Mouse (Mus musculus) liver, embryonic 14.5 days (tissue): ENCODE measurements at regions not wholly inside any gene's neighbourhood (a gene's known extent, or its start where the extent isn't known, plus 50 kb on each side); places are given as distances from the start of the nearest gene placed in this dataset.

ENCODE experiments used
- ATAC-seq: fragments of 200-750 bp; cut with Nextera tagmentation; 2 replicates; pipeline ENCODE4 v1.8.0; 2017; ENCODE audit warnings: moderate number of reproducible peaks, mild to moderate bottlenecking, moderate library complexity; ENCODE audit not compliant: insufficient read depth
- DNase-seq, 3 experiments: peaks; one replicate each; pipeline ENCODE4 v3.0.0-alpha.2; 2012 to 2013; ENCODE audit warnings: low read depth in 3 of 3, low spot score in 3 of 3
- H3K27ac ChIP-seq: fragments of 300-500 bp; sonication (generic); 2 replicates; pipeline ENCODE4 v1.5.1; 2014; ENCODE audit warnings: moderate library complexity, mild to moderate bottlenecking, control low read depth, inconsistent platforms
- H3K27me3 ChIP-seq: fragments of 300-500 bp; sonication (generic); 2 replicates; pipeline ENCODE4 v1.6.1; 2014; ENCODE audit warnings: mild to moderate bottlenecking, low read length, moderate library complexity; ENCODE audit not compliant: control insufficient read depth, insufficient read depth
- H3K36me3 ChIP-seq: fragments of 300-500 bp; sonication (generic); replicated peaks from 2 replicates; pipeline ENCODE4 v1.6.1; 2014; ENCODE audit warnings: low read depth; ENCODE audit not compliant: control insufficient read depth, insufficient read depth
- H3K4me1 ChIP-seq, 2 experiments: fragments of 200-500 bp in 1 of 2; fragments of 300-500 bp in 1 of 2; sonication (generic) in 1 of 2; replicated peaks; 2 replicates each; pipeline ENCODE4 v1.6.1; 2012 to 2014; ENCODE audit warnings: antibody characterized with exemption in 1 of 2, inconsistent platforms in 1 of 2, low read length in 1 of 2; ENCODE audit not compliant: control insufficient read depth in 2 of 2, insufficient read depth in 2 of 2
- H3K4me2 ChIP-seq: fragments of 300-500 bp; sonication (generic); 2 replicates; pipeline ENCODE4 v1.6.1; 2014; ENCODE audit warnings: low read depth, mild to moderate bottlenecking, control low read depth, moderate library complexity
- H3K4me3 ChIP-seq, 2 experiments: fragments of 200-500 bp in 1 of 2; fragments of 300-500 bp in 1 of 2; sonication (generic) in 1 of 2; 2 replicates each; pipeline ENCODE4 v1.5.1; 2012 to 2014; ENCODE audit warnings: low read depth in 2 of 2, low read length in 2 of 2, mild to moderate bottlenecking in 2 of 2, control low read depth in 1 of 2, inconsistent platforms in 1 of 2, moderate library complexity in 1 of 2; ENCODE audit not compliant: insufficient read depth in 1 of 2
- H3K9ac ChIP-seq: fragments of 300-500 bp; sonication (generic); replicated peaks from 2 replicates; pipeline ENCODE4 v1.6.1; 2014; ENCODE audit warnings: mild to moderate bottlenecking, control low read depth, moderate library complexity
- H3K9me3 ChIP-seq: fragments of 300-500 bp; sonication (generic); 2 replicates; pipeline ENCODE4 v1.6.1; 2016; ENCODE audit warnings: low read length, mixed read lengths; ENCODE audit not compliant: control insufficient read depth
- CTCF ChIP-seq: IDR thresholded peaks from 2 replicates; pipeline ENCODE4 v1.5.1; 2016; ENCODE audit warnings: antibody characterized with exemption, low read depth, control low read depth
- EP300 ChIP-seq: IDR thresholded peaks from 2 replicates; pipeline ENCODE4 v1.6.1; 2016; ENCODE audit warnings: antibody characterized with exemption, low read depth
- WGBS: fragments of 180-500 bp; shearing (Covaris S2); extraction: QIAGEN DNeasy Blood & Tissue Kit; methylation state at CpG from one replicate; pipeline ENCODE4 v1.1.7; 2014; ENCODE audit not compliant: insufficient replicate concordance; 5-methylcytosine and 5-hydroxymethylcytosine counted together

GRCm38 (mm10) chr14:25334186-25334585 is 124.8 kb upstream of the Zmiz1 start:
- Histone ChIP-seq H3K27ac (no peak overlapping the region), H3K27me3 (no peaks in the 10 kb centered on the region), H3K36me3 (no peaks in the 10 kb centered on the region), H3K4me3 (no peak overlapping the region), H3K9ac (no peak overlapping the region), H3K9me3 (no peaks in the 10 kb centered on the region), H3K4me2 (no peak overlapping the region), H3K4me1 (no peaks in the 10 kb centered on the region)
- 55% methylated on average over 2 of the region's 2 CpGs for WGBS
- no peak for TF ChIP-seq CTCF
- TF ChIP-seq EP300 = no peak
- no peak for ATAC-seq
- no peak for DNase-seq

DNA sequence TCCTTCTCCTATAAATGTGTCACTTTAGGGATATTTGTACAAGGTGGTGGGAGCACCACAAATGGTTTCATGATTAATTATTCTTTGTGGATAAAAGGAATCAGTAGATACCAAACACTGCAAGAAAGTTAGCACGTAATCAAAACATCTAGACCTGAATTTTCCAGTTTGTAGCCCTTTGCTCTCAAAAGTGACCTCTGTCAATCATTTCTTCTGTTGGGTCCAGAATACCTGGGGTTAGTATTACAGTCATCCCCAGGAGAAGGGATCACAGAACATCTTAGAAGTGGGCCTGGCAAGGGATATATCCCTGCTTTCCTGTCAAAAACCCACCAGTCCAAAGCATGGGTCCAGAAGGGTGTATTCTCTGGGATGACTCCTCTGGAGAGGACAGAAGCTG is 122.1 kb upstream of the Zmiz1 start:
- Histone ChIP-seq H3K9ac (no peak overlapping the region), H3K9me3 (no peaks in the 10 kb centered on the region), H3K4me3 (no peak overlapping the region), H3K4me1 (no peaks in the 10 kb centered on the region), H3K36me3 (no peaks in the 10 kb centered on the region), H3K27ac (no peak overlapping the region), H3K27me3 (no peaks in the 10 kb centered on the region), H3K4me2 (no peak overlapping the region)
- WGBS = 61% methylated on average over 1 of the region's 1 CpGs
- TF ChIP-seq CTCF (no peak), EP300 (no peak)
- DNase-seq = no peak
- no peak for ATAC-seq

GRCm38 (mm10) chr14:25338404-25339051 is 120.5 kb upstream of the Zmiz1 start:
- WGBS = 61% methylated on average over 9 of the region's 9 CpGs
- no peak overlapping the region for H3K4me3 ChIP-seq
- H3K36me3 ChIP-seq = no peaks in the 10 kb centered on the region
- DNase-seq = no peak
- no peaks in the 10 kb centered on the region for H3K27me3 ChIP-seq
- H3K9ac ChIP-seq = no peak overlapping the region
- H3K4me1 ChIP-seq = 0 out of 4 replicates have a peak, but pooled peaks cover 0 to 4% of the 10 kb centered on the region in 2 experiments
- H3K4me2 ChIP-seq = no peak overlapping the region
- no peak overlapping the region for H3K27ac ChIP-seq
- H3K9me3 ChIP-seq = no peaks in the 10 kb centered on the region
- no peak for ATAC-seq
- no peak for TF ChIP-seq CTCF

DNA sequence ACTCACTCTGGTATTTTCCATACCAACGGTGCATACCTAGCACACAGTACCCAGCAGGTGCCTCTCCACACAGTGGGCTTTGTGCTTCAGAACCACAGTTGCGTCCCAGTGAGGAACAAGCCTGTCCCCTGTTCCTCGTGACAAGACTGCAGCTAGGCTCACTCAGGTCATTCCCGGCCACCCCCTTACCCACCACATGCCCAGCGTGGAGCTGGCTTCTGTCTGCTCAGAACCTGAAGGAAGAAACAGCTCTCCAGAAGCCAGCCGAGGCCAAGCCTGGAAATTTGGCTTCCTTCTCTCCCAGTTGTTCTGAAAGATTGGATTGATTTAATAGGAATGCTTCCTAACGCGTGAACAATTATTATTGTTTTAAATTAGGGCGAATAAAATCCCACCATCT is 118.1 kb upstream of the Zmiz1 start:
- no peak overlapping the region for H3K9ac ChIP-seq
- no peak overlapping the region for H3K4me2 ChIP-seq
- no peaks in the 10 kb centered on the region for H3K36me3 ChIP-seq
- no peak overlapping the region for H3K4me3 ChIP-seq
- DNase-seq (no peak), ATAC-seq (no peak)
- H3K27me3 ChIP-seq = no peaks in the 10 kb centered on the region
- 0 out of 4 replicates have a peak, but pooled peaks cover 0 to 4% of the 10 kb centered on the region in 2 experiments for H3K4me1 ChIP-seq
- 70% methylated on average over 9 of the region's 9 CpGs for WGBS
- no peak overlapping the region for H3K27ac ChIP-seq
- no peak for TF ChIP-seq CTCF
- TF ChIP-seq EP300 = no peak
- no peaks in the 10 kb centered on the region for H3K9me3 ChIP-seq

DNA sequence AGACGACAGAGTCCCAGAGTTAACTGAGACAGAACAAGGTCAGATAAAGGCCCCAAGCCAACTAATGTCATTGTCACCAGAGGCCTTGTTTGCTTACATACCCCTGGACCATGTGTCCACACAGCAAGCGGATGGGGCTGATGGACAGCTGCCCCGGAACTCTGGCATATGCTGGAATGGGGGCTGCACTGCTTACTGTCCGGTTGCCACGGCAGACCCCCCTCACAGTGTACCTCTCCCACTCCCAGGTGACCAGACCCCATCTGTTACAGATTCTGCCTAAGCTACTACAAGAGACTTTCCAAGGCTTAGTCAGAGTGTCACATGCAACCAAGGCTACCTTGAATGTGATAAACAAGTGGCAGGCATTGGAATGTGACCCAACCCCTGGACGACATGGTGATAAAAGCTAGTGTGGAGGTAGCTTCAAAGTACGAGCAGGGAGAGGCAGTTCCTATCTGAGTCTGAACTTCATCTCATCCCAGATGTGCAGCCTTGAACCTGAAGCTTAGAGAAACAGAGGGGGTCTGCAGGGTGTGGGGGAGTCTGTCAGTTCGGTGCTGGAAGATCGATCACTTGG is 117.0 kb upstream of the Zmiz1 start:
- WGBS = 58% methylated on average over 9 of the region's 9 CpGs
- no peak overlapping the region for H3K4me2 ChIP-seq
- 0 out of 4 replicates have a peak, but pooled peaks cover 0 to 4% of the 10 kb centered on the region in 2 experiments for H3K4me1 ChIP-seq
- DNase-seq = no peak
- no peaks in the 10 kb centered on the region for H3K27me3 ChIP-seq
- H3K9me3 ChIP-seq = no peaks in the 10 kb centered on the region
- no peak overlapping the region for H3K4me3 ChIP-seq
- no peak overlapping the region for H3K27ac ChIP-seq
- H3K9ac ChIP-seq = no peak overlapping the region
- no peak for TF ChIP-seq CTCF
- no peak for TF ChIP-seq EP300
- no peak for ATAC-seq
- H3K36me3 ChIP-seq = no peaks in the 10 kb centered on the region
